Mouse (Mus musculus) megakaryocyte, embryonic 14.5 days (primary cell): Measurements from ENCODE around the gene Slc1a7. TPM values are rescaled to one million over a fixed set of nuclear protein-coding genes. Genes with fewer than 3 reads are reported as not detected.

ENCODE experiments used
- H3K27me3 ChIP-seq: replicated peaks from 2 replicates; pipeline ENCODE3; 2012; ENCODE audit warnings: inconsistent platforms
- H3K36me3 ChIP-seq: replicated peaks from 2 replicates; pipeline ENCODE3; 2012; ENCODE audit warnings: low read length, inconsistent platforms, mixed read lengths
- H3K4me1 ChIP-seq: 2 replicates; pipeline ENCODE4 v1.6.1; 2012; ENCODE audit warnings: inconsistent platforms
- H3K4me3 ChIP-seq: replicated peaks from 2 replicates; pipeline ENCODE3; 2012; ENCODE audit warnings: moderate library complexity, mild to moderate bottlenecking, inconsistent platforms
- H3K9me3 ChIP-seq: 2 replicates; pipeline ENCODE4 v1.6.1; 2012; ENCODE audit warnings: inconsistent platforms
- FLI1 ChIP-seq: IDR thresholded peaks from 2 replicates; pipeline ENCODE4 v1.6.1; 2012; ENCODE audit warnings: low read length, inconsistent platforms, mixed read lengths
- GATA1 ChIP-seq: IDR thresholded peaks from 3 replicates; pipeline ENCODE4 v1.6.1; 2012; ENCODE audit warnings: mixed read lengths, low read length, inconsistent platforms, borderline replicate concordance
- polyA plus RNA-seq: library from polyadenylated mRNA; stranded (reverse); fragments of >175 nt; gene quantifications from 2 replicates; pipeline ENCODE4 v1.2.3, GENCODE M21; 2012; ENCODE audit warnings: low replicate concordance; ENCODE audit not compliant: insufficient read depth

Slc1a7 gene
- polyA plus RNA-seq, 1 experiment: not detected

- peaks cover 82% of the 10 kb centered on the region for H3K36me3 ChIP-seq
- H3K4me1 ChIP-seq: peaks cover 38% of the 10 kb centered on the region
- H3K27me3 ChIP-seq: no peaks in the 10 kb centered on the region
- no peak overlapping the region for H3K4me3 ChIP-seq
- no peaks in the 10 kb centered on the region for H3K9me3 ChIP-seq
- TF ChIP-seq FLI1 (no peak), GATA1 (no peak)
Observed at GRCm38 (mm10) chr4:108062524-108062923, 94.4 kb downstream of the Slc1a7 start.

Other genes with a start within 250 kb of the Slc1a7 start
- 14.7 and 29.4 TPM in 2 replicates for gene Lrp8, start 166.1 kb upstream of the Slc1a7 start, polyA plus RNA-seq
- 3.4 TPM in 1 of 2 replicates, not detected in the other for gene Magoh, start 88.6 kb upstream of the Slc1a7 start, polyA plus RNA-seq
- 1.9 and 5.6 TPM in 2 replicates for gene 0610037L13Rik, start 78.5 kb upstream of the Slc1a7 start, polyA plus RNA-seq
- 74.4 and 828 TPM in 2 replicates for gene Cpt2, start 44.7 kb upstream of the Slc1a7 start, polyA plus RNA-seq
- gene Podn, start 128.1 kb downstream of the Slc1a7 start, polyA plus RNA-seq: not detected in 2 replicates
- gene Scp2, start 176.7 kb downstream of the Slc1a7 start, polyA plus RNA-seq: 13.2 and 34.1 TPM in 2 replicates
- 2.1 TPM in 1 of 2 replicates, not detected in the other for gene Echdc2, start 197.1 kb downstream of the Slc1a7 start, polyA plus RNA-seq
- not detected in 2 replicates for gene Zyg11a, start 249.7 kb downstream of the Slc1a7 start, polyA plus RNA-seq